Mouse (Mus musculus) small intestine, adult 2 months (tissue): ENCODE measurements around the gene Camta1.

ENCODE experiments used
- CTCF ChIP-seq: fragments of 200-500 bp; IDR thresholded peaks from 2 replicates; pipeline ENCODE4 v1.5.1; 2012; ENCODE audit warnings: low read depth, mild to moderate bottlenecking, control low read depth, inconsistent platforms, low read length, moderate library complexity, mixed read lengths; ENCODE audit not compliant: insufficient replicate concordance, insufficient read length; ENCODE audit errors: extremely low read depth
- POLR2A ChIP-seq: fragments of 200-500 bp; IDR thresholded peaks from 2 replicates; pipeline ENCODE4 v1.6.1; 2012; ENCODE audit warnings: low read depth, mild to moderate bottlenecking, control low read depth, inconsistent platforms, low read length, moderate library complexity

DNA sequence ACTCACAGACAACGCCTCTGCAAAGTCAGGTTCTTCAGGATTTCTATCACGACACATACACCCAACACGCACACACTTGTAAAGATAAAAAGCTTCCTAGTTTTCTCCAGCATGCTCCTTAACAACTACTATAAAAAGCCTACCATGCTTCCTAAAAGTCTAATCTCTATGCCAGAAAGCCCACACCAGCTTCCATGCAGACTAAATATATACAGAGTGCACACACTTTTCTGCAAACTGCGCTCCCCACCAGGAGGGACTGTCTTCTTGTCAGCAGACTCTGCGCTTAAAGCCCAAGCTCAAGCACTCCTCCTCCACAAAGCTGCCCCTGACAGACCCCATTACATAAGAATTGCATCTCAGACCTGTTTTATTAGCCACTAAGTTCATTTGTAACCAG, 820.2 kb downstream of the Camta1 start:
- TF ChIP-seq CTCF, result no peak
- TF ChIP-seq POLR2A, result no peak
